Mouse (Mus musculus) cerebellum, adult (tissue): ENCODE data around the gene Itgb3bp.

Experiments
- ATAC-seq: cut with Nextera tagmentation; 2 replicates; pipeline ENCODE4 v1.9.2; 2017; ENCODE audit warnings: mild to moderate bottlenecking, moderate library complexity, mixed read lengths; ENCODE audit not compliant: insufficient number of reproducible peaks, low FRiP score, low TSS enrichment

Itgb3bp gene

DNA sequence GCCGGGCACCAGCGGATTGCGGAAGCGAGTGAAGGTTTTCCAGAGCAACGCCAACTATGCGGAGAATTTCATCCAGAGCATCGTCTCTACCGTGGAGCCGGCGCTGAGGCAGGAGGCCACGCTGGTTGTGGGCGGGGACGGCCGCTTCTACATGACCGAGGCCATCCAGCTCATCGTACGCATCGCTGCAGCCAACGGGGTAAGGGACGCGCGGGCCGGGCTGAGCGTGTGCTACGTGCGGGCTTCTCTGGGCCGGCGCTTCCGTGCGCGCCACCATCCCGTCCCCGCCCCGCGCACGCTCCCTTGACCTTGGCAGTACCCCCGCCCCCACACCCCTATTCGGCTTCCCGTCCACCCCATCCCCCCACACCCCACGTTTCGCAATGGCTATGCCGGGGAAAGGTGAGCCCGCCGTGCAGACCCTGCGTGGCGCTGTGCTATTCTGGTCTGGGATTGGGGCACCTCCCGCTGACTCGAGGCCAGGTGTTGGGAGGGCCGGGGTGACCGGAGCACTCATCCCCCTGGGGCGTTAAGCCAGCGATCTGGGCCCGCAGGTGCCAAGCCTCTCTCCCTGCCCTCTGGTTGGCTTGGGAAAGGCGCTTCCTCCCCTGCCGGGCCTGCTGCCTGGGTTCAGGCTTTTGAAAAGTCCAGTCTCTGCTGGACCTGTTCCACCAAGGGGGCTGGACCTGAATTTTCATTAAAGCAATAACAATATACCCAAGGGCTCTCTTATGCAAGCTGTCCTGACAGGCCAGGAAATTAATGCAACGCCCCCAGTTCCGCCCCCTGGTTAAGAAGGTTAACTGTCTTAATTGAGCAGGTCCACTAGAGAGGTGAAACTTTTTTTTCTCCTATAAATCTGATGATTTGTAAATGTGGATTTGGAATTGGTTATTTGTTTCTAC, at the start of gene Itgb3bp:
Gene Itgb3bp (minus strand): TSS at position 201 of the 905 bp plus-strand sequence.
- peak; percentile 92 for ATAC-seq

DNA sequence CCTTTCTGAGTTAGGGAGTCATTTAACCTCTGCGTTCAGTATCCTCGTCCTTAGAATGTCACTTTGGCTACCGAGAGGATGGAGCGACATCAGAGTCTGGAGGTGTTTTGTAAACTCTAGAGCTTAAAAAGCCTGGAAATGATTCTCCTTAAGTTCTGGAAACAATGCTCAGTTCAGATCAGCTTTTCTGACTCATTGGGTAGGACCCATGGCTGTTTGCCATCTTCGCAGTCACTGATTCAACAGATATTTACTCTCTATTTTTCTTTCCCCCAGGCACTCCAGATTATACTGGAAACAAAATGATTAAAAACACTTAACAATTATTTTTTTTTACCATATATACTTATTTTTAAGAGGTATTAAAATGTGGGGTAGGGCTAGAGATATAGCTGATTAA, 49.7 kb upstream of the Itgb3bp start:
- ATAC-seq: no peak

DNA sequence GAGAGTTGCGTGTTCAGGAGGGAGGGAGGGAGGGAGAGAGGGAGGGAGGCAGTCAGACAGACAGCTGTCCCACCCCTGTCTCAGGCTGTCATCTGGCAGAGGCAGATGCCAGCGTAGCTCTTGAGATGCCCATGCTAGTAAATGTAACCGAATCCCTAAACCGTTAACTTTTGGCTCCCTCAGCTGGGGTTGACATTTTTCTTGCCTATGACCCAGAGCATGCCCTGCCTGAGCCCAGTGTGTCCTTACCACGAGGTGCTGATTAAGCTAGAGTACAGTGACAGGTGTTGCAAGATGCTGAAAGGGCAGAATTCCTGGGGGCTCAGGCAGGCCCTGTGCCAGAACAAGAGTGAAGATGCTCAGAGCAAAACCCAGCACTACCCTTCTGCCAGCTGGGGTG, 44.8 kb upstream of the Itgb3bp start:
- ATAC-seq: no peak

DNA sequence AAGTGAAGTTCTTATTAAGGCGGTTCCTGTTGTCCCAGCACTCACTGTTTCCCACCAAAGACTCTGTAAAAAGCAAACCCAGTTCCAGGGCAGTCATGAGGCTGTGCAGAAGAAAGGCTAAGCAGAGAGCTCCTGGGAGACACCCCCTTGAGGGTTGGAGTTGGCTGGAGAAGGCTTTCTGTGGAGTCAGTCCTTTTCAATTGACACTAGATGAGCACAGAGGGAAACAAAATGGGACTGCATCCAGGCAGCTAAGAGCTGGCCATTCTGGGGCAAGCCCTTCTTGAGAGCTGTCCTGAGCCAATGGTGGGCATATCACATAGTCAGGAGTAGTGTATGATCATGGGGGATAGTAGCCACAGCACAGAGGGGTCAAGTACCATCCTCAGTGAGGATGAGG, 44.3 kb upstream of the Itgb3bp start:
- ATAC-seq: peak; percentile 20; the same call in 1 of the 2 replicates

DNA sequence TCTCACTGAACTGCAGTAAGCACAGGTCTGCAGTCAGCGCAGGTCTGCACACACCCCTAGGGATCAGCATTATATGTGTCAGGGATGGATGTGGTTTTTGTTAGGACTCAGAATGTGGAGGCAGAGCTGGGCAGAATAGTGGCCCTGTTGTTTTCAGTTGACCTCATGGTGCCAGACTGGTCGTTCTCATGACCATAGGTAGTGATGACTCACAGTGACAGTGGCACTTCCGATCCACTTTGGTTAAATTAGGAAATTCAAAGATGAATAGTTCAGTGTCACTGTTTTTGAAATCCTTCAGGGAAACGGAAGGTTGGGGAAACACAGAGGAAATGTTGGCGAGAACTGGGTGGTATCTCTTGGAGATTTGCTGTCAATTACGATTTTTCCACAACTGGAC, 43.3 kb upstream of the Itgb3bp start:
- ATAC-seq: no peak

DNA sequence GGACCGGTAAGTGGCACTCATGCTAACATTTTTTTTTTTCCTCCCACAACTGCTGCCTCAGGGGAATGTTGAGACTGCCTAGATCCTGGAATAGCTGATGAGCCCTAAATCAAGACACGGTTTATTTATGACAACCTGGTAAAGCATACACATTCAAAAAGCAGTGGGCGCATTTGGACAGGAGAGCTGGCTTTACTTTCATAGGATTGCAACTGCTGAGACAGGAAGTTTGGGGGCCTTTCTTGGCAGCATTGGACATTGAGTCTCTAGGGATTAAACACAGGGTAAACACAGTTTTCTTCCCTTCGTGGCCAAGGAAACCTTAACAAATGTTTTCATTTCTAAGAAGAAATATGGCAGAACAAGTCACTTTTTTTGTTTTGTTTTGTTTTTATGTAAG, 40.5 kb upstream of the Itgb3bp start:
- ATAC-seq: no peak

DNA sequence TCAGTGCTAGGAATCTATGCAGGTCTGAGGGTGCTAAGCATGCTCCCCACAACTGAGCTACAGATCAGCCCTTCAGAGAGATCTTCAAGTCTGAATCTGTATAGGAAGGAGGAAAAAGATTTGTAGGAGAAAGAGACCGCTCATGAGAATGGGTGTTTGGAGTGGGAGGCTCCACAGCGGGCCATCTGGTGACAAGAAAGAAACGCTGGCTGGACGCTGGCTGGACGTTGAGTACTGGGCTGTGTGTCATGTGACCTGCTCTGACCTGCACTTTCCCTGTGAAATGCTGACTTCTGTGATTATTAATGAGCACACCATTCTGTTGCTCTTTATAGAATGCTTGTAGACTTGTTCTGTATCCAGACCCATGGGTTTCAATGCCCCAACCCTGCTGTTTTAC, 39.7 kb upstream of the Itgb3bp start:
- ATAC-seq: no peak

DNA sequence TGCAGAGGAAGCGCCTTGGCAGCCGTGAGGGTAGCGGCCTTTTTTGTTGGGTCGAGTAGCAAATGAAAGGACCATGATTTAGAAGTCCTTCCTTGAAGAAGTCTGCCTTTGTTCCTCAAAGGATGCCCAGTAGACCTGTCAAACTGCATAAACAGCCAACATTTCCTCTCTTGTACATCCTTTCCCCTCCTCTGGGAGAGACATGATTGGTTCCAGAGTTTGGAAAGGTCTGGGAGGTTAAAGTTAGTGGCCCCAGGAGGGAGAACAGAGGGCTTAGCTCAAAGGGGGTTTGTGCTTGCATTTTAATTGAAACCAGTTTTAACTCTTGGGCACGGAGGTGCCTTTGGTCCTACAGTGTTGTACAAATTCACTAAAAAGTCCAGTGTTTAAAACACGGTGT, 36.9 kb upstream of the Itgb3bp start:
- ATAC-seq: no peak

DNA sequence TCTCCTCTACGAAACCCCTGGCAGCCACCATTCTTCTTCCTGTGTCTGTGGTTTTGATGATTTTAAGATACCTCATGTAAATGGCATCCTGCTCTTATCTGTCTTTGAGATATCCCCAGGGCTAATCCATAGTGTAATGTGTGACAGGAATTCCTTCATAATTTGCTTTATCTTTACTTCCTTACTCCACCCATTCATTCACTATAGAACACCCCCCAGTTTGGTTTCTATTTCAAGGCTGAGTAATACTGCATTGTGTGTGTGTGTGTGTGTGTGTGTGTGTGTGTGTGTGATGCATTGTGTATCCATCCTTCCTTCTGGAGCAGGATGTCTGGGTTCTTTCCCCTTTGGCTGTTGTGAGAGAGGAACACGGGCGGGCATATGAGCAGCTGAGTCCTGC, 29.7 kb upstream of the Itgb3bp start:
- ATAC-seq: no peak

DNA sequence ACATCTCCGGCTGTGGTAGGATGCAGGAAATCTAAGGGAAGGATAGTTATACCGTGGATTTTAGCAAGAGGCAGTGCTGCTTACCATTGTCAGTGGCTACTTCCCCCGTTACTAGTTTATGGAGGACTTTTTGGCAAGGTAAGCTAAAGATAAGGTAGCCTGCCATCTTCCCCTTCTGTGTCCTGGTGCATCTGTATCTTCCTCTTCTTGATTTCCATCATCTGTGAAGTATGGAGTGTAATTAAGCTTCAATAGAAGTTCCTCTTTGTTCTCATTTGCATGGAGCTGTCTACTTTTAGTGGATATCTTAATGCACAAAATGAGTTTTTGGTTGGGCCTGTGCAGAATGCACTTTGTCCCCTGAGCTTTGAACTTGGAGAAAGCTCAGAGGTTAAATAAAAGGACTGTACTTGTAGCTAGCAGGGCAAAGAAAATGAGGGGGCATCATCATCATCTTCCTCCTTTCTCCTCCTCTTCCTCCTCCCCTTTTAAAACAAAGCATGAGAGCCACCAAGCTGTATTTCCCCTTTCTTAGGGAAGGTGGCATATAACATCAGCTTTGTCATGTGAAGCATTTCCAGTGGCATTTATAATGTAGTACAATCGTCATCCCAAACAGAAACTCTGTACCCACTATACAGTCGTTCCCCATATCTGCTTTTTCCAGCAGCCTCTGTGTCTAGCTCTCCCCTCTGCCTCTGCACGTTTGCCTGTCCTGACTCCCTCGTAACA, 28.6 kb upstream of the Itgb3bp start:
- ATAC-seq: no peak

DNA sequence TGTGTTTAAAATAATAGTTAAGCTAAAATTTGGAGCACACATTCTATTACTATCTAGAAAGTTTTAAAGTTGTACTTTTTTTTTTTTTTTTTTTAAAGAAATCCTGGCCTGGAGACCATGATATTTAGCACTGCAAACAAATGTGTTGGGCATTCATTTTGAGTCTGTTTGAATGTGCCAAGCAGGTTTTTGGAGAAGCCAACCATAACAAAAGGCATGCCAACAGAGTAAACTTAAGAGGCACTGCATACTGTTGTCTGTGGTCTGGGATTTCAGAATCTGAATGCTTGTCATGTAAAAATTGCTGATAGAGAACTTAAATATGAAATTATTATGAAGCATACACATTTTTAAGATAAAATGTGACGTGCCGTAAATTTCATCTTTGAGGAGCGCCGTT, 27.6 kb upstream of the Itgb3bp start:
- no peak for ATAC-seq

DNA sequence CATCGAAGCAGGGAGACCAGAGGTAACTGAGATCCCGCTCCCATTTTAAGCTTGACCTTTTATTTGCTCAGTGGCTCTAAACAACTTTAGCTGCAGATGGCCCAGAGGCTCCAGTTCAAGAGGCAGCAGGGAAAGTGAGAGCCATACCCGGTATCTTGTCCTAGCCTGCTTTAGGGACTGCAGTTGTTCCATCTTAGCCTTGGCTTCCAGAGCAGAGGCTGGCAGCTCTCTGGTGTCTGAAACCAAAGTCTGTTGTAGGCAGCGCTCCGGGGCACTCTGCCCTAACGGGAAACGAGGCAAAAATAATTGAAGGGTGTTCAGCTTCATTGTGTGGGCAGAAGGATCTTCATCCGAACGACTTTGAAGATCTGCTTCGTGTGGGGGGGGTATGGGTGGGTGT, 25.8 kb upstream of the Itgb3bp start:
- no peak for ATAC-seq

DNA sequence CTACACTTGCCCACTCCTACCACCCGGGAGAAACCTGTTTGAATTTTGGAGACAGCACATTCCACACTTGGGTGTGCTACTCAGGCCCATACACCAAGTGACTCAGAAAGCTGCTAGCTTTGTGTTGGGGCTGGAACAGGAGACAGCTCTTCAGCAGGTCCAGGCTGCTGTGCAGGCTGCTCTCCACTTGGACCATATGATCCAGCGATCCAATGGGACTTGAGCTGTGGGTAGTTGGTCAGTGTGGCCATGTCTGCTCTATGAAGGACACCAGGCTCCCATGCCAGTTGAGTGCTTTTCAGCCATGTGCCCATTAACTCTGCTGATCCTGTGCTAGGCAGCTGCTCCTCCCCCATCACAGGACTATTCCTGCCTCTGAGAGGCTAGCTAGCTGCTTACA, 24.3 kb upstream of the Itgb3bp start:
- ATAC-seq: no peak

DNA sequence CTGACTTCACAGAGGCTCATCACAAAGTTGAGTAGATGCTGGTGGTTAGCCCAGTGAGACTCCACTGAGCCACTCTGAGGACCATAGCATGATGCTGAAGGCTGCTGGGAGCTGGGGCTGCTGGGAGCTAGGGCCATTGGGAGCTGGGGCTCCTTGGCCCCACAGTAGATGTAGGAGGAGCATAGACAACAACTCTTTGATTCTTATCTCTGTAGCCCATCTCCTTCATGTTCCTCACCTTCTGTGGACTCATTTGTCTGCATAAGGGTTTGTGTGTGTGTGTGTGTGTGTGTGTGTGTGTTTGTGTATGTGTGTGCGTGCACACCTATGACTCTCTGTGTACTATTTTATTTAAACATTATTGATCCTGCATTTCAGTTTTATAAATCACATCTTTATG, 18.3 kb upstream of the Itgb3bp start:
- no peak for ATAC-seq

DNA sequence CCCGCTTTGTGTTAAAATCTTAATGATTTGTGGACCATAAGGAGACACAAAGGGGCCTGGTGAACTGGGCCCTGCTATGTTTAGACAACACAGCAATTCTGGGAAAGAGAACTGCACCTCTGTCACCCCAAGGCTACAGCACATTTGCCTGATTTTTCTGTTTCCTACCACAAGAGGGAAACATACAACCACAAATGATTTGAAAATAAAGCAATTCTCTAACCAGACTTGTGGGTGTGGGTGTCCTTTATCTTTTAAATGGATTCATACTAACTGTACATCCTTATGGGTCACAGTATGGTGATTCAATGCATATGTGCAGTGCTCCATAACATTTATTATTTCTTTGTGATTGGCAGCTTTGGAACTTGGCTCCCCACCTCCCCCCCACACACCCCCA, 17.6 kb upstream of the Itgb3bp start:
- ATAC-seq: no peak

DNA sequence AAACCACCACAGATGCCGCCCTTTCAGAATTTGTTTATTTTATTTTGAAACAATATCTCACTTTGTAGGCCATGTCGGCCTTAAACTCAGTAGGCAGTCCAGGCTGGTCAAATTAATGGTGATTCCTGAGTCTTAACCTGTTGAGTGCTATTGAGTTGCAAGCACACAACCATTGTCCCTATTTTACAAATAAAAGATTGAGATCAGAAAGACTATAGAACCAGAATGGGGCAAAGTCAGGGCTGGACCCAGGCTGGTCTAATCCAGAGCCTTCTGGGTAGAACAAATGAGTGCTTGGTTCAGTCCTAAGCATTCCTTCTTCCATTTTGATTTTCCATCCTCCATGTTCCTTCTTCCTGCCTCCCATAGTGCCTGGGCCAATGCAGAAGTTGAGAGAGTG, 16.9 kb upstream of the Itgb3bp start:
- no peak for ATAC-seq

DNA sequence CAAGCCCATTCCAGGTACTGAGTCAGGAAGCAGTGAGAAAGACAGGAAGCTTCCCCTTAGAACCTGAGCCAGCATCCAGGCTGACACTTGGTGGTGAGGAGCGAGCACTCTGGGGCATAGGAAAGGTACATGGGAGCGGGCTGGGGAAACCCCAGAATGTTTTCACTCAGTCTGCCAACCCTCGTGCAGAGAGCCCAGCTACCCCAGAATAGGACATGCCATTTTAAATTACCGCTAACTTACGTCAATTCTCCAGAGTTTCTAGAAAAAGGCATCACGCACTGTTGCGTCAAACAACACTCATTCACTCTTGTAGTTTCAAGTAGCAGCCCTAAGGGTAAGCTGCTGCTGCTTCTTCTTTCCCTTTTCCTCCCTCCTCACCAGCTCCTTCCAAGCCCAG, 15.4 kb upstream of the Itgb3bp start:
- no peak for ATAC-seq

DNA sequence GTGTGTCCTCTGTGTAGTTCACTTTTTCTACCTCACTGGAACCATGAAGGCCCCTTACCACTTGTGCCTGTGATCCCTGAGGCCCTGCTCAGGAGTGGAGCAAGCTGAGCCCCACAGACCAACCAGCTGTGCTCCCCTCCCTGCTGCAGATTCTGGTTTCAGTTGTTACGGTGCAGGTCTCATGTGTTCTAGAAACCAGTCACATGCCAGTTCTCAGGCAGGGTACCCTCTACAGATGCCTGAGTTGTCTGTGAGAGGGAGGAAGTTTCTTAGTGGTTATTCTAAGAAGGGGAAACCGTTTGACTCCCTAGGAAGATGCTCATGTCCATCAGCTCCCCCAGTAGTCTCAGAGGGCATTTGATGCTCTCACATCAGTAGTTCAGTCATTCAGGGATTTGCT, 15.0 kb upstream of the Itgb3bp start:
- ATAC-seq: no peak

DNA sequence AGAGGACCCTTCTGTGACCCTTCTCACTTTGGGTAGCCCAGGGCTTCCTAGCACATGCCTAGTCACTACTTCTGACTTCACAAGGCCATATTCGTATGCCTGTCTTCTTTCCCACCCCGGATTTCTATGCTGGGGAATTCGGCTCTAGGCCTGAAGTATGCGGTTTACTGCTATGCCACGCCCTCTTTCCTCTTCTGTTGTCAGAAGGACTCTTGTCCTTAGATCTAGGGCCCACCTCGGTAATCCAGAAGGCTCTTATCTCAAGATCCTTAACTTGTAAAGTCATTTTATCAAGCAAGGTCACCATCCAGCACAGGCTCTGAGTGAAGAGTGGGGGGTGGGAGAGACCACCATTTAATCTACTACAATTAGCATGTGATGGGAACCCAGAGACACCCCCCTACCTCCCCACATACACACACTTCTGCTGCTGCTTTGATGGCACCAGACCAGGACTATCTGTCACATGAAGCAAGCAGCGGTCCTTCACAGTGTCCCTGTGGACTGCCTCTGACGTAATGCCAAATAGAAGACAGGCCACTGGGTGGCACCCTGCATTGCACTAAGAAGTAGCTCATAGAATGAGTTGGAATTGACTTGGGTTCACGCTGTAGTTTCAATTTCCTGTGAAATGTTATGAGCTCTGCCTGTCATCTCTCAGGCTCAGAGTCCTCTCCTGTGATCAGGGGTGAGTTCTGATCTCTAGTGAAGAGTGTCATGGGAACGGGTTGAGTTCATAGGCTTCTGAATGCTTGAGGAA, 12.2 kb upstream of the Itgb3bp start:
- 0 out of 2 replicates have a peak, but pooled peaks have one; percentile 39 for ATAC-seq

DNA sequence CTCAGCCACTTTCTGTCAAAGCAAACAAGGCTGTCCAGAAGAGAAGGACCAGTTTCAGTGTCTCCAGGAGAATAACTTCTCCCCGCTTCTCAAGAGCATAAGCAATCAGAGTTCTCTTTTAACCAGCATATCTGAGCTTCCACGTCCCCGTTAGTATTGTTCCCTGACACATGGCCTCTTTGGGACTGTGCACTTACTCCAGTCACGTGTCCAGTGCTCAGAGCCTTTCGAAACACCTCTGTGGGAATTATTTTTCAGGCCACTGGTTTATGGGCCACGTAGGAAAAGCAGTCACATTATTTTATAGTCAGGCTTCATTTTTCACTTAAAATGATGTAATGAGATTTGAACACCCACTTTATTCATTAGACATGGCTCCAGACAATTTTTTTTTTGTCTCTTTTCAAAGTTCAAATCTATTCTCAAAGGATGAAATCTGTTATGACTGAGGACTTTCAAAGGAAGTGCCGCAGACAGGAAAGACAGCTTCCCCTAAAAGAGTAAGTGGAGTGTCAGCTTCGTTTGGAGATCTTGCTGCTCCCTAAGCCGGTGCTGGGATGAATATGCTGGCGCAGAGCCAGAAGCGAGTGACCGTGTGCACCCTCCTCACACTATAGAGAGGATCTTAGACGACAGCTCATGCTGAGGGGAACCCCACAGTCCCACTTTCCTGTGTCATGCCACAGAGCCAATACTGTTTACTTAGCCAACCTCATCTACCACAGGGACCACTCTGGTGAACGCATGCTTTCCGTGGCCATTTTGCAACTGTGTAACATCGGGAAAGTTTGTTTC, 10.3 kb upstream of the Itgb3bp start:
- ATAC-seq: no peak
